Mouse (Mus musculus) CH12.LX (cell line): ENCODE results near the gene Ccnt1.
A peak's percentile ranks its signal among the peaks of the same experiment; 100 is the strongest.

Source experiments
- CHD1 ChIP-seq: IDR thresholded peaks from 2 replicates; pipeline ENCODE4 v1.6.1; 2012; ENCODE audit warnings: low read depth, low read length, improper control_type of control experiment, inconsistent platforms
- CHD2 ChIP-seq: IDR thresholded peaks from 2 replicates; pipeline ENCODE4 v1.6.1; 2011; ENCODE audit warnings: low read length, improper control_type of control experiment
- CTCF ChIP-seq, 2 experiments: IDR thresholded peaks in 1 of 2; conservative IDR thresholded peaks in 1 of 2; 2 replicates each; pipeline ENCODE4 v1.5.1; 2011 to 2012; ENCODE audit warnings: low read depth in 2 of 2, low read length in 2 of 2, improper control_type of control experiment in 1 of 2, inconsistent platforms in 1 of 2, mild to moderate bottlenecking in 1 of 2, moderate library complexity in 1 of 2
- EP300 ChIP-seq: IDR thresholded peaks from 2 replicates; pipeline ENCODE4 v1.6.1; 2011; ENCODE audit warnings: low read length, improper control_type of control experiment
- MEF2A ChIP-seq: IDR thresholded peaks from 2 replicates; pipeline ENCODE4 v1.6.1; 2014; ENCODE audit warnings: low read depth, mild to moderate bottlenecking, inconsistent platforms, low read length, improper control_type of control experiment, borderline replicate concordance
- POLR2A ChIP-seq: IDR thresholded peaks from 2 replicates; pipeline ENCODE4 v1.6.1; 2011; ENCODE audit warnings: low read depth, mild to moderate bottlenecking, improper control_type of control experiment, low read length
- USF1 ChIP-seq: IDR thresholded peaks from 2 replicates; pipeline ENCODE4 v1.6.1; 2014; ENCODE audit warnings: low read depth, mild to moderate bottlenecking, inconsistent platforms, low read length, improper control_type of control experiment
- ZNF384 ChIP-seq: IDR thresholded peaks from 2 replicates; pipeline ENCODE4 v1.6.1; 2012; ENCODE audit warnings: low read depth, low read length, improper control_type of control experiment, inconsistent platforms

GRCm38 (mm10) chr15:98533881-98534627 is 36.7 kb downstream of the Ccnt1 start, which contains the start of gene Kansl2:
- TF ChIP-seq POLR2A (peak; percentile 97), EP300 (no peak), MEF2A (peak; percentile 66), ZNF384 (no peak), CHD1 (0 out of 2 replicates have a peak, but pooled peaks have one; percentile 76), CTCF (conservative IDR thresholded peaks at IDR 0.05 in 1 of 2, IDR thresholded peaks at IDR 0.05 in 1 of 2; ENCODE audit: low read depth in 2 of 2, low read length in 2 of 2) (peak in 1 of 2 experiments; percentile 11; a peak in 1 of 4 replicates), USF1 (no peak), CHD2 (peak; percentile 96)
